Comparison of ENCODE assay signal across 13 mouse cellular contexts in genomic region chr4:45824049-45824760, GRCm38 (mm10). TPM values are rescaled to one million over a fixed set of nuclear protein-coding genes. Genes with fewer than 3 reads are reported as not detected.
DNase-seq lines count a peak whose midpoint lies in the region; ATAC-seq lines count a peak whose summit lies in the region.
"Had no signal": no experiment of that assay in that cellular context is flagged by ENCODE, and none has a peak within 500 bp of the region (broad histone marks: within the 10 kb centered on the region; RNA-seq: fewer than 3 reads in every experiment).

No protein-coding gene starts in this region.

- H3K27ac ChIP-seq in embryonic facial prominence, embryonic 11.5 days (replicated peaks; ENCODE audit: low read depth, low read length) = no peak overlapping the region; the same call in 1 of the 2 replicates
- H3K27ac ChIP-seq in hindbrain, embryonic 13.5 days = peak overlapping the region; percentile 97
- H3K27ac ChIP-seq in midbrain, embryonic 16.5 days (ENCODE audit: low read length) = peak overlapping the region; percentile 94
- H3K27ac ChIP-seq: liver, embryonic 14.5 days had no signal

- H3K4me1 ChIP-seq in embryonic facial prominence, embryonic 11.5 days (ENCODE audit: control insufficient read depth, insufficient read depth, low read length) = peaks cover 13% of the 10 kb centered on the region
- peaks cover 85% of the 10 kb centered on the region for H3K4me1 ChIP-seq in hindbrain, embryonic 13.5 days (replicated peaks)
- H3K4me1 ChIP-seq in midbrain, embryonic 16.5 days (ENCODE audit: control insufficient read depth, insufficient read depth, low read length) = peaks cover 45% of the 10 kb centered on the region

- H3K9ac ChIP-seq in embryonic facial prominence, embryonic 11.5 days (replicated peaks; ENCODE audit: low read length) = no peak overlapping the region
- H3K9ac ChIP-seq in hindbrain, embryonic 13.5 days = peak overlapping the region; percentile 87
- peak overlapping the region; percentile 67 for H3K9ac ChIP-seq in midbrain, embryonic 16.5 days (ENCODE audit: low read depth, low read length)
- H3K9ac ChIP-seq: liver, embryonic 14.5 days had no signal

- DNase-seq in embryo, embryonic 10 days (ENCODE audit: low spot score) = peak; percentile 69
- peak; percentile 25 for DNase-seq in embryonic facial prominence, embryonic 11.5 days (ENCODE audit: low spot score)
- no peak for DNase-seq in gastrocnemius, adult 8-10 months (ENCODE audit: low spot score in 2 of 2)
- no peak for DNase-seq in right cerebral cortex, postnatal 14 days
- DNase-seq in gastrocnemius, postnatal 36 days = no peak
- DNase-seq: kidney, adult 2 months; layer of hippocampus, postnatal 36 days; thymus, postnatal 25 days had no signal

- WGBS in embryonic facial prominence, embryonic 11.5 days = 8% methylated on average over 10 of the region's 10 CpGs
- WGBS in hindbrain, embryonic 13.5 days = 4% methylated on average over 10 of the region's 10 CpGs
- WGBS in midbrain, embryonic 16.5 days = 3% methylated on average over 10 of the region's 10 CpGs

- no peak overlapping the region for H3K4me3 ChIP-seq in embryonic facial prominence, embryonic 11.5 days (ENCODE audit: low read depth, low read length)
- peak overlapping the region; percentile 59 for H3K4me3 ChIP-seq in hindbrain, embryonic 13.5 days
- peak overlapping the region; percentile 54 for H3K4me3 ChIP-seq in midbrain, embryonic 16.5 days (ENCODE audit: low read depth, low read length)

- ATAC-seq in embryonic facial prominence, embryonic 11.5 days (replicated peaks; ENCODE audit: insufficient number of reproducible peaks, low FRiP score, low TSS enrichment, low read depth) = peak; percentile 44
- peak; percentile 36 for ATAC-seq in hindbrain, embryonic 13.5 days (ENCODE audit: low FRiP score)
- ATAC-seq in midbrain, embryonic 16.5 days = peak; percentile 52
- ATAC-seq in megakaryocyte-erythroid progenitor cell, adult 5-6 weeks (replicated peaks; ENCODE audit: low FRiP score, low TSS enrichment, poor library complexity, severe bottlenecking) = no peak

- H3K4me2 ChIP-seq in embryonic facial prominence, embryonic 11.5 days (ENCODE audit: low read depth, low read length) = no peak overlapping the region
- peak overlapping the region; percentile 63 for H3K4me2 ChIP-seq in hindbrain, embryonic 13.5 days
- H3K4me2 ChIP-seq in midbrain, embryonic 16.5 days (ENCODE audit: low read length) = peak overlapping the region; percentile 72

- H3K36me3 ChIP-seq in embryonic facial prominence, embryonic 11.5 days (replicated peaks; ENCODE audit: control insufficient read depth, insufficient read depth, low read depth, low read length) = no peaks in the 10 kb centered on the region
- 0 out of 2 replicates have a peak, but pooled peaks cover 3% of the 10 kb centered on the region for H3K36me3 ChIP-seq in hindbrain, embryonic 13.5 days
- no peaks in the 10 kb centered on the region for H3K36me3 ChIP-seq in midbrain, embryonic 16.5 days (ENCODE audit: control insufficient read depth, insufficient read depth, low read length)

- intact Hi-C loops in gastrocnemius, postnatal 36 days (cut with DNase I) = no loop called here

- H3K27me3 ChIP-seq in embryonic facial prominence, embryonic 11.5 days (ENCODE audit: control insufficient read depth, insufficient read depth, low read length) = peaks cover 50% of the 10 kb centered on the region
- peaks cover 33% of the 10 kb centered on the region for H3K27me3 ChIP-seq in hindbrain, embryonic 13.5 days
- H3K27me3 ChIP-seq in midbrain, embryonic 16.5 days (ENCODE audit: control insufficient read depth, insufficient read depth, low read depth, low read length) = peaks cover 5% of the 10 kb centered on the region; the same call in 1 of the 2 replicates

- H3K9me3 ChIP-seq in embryonic facial prominence, embryonic 11.5 days (replicated peaks; ENCODE audit: control insufficient read depth, low read length) = no peaks in the 10 kb centered on the region
- H3K9me3 ChIP-seq in hindbrain, embryonic 13.5 days = no peaks in the 10 kb centered on the region
- H3K9me3 ChIP-seq in midbrain, embryonic 16.5 days (replicated peaks; ENCODE audit: control insufficient read depth, low read length, poor library complexity, severe bottlenecking) = no peaks in the 10 kb centered on the region

RNA-seq across cellular contexts. Expression of gene Igfbpl1, which starts 2.5 kb away (rescaled TPM):
- 10.0 and 13.4 TPM in 2 replicates for polyA plus RNA-seq in embryonic facial prominence, embryonic 11.5 days (2014; fragmentation: Nextera tagmentation; extraction: Ambion mirVana)
- 50.5 and 67.0 TPM in 2 replicates for polyA plus RNA-seq in hindbrain, embryonic 13.5 days (2015; fragmentation: Nextera tagmentation; extraction: Ambion mirVana)
- 33.4 and 39.5 TPM in 2 replicates for polyA plus RNA-seq in midbrain, embryonic 16.5 days (2015; fragmentation: Nextera tagmentation; extraction: Ambion mirVana)
- not detected for total RNA-seq in gastrocnemius, adult 8-10 months (2022)
- not detected in 2 replicates for total RNA-seq in megakaryocyte-erythroid progenitor cell, adult 5-6 weeks (2014; fragmentation: Nextera tagmentation)
- not detected in 2 replicates for total RNA-seq in megakaryocyte-erythroid progenitor cell, adult 5-6 weeks (2017)
- not detected for total RNA-seq in gastrocnemius, postnatal 36 days (2021)
- total RNA-seq: megakaryocyte progenitor cell, adult 5-6 weeks had no signal
- polyA plus RNA-seq: kidney, adult 2 months had no signal

RNA-seq across cellular contexts. Expression of gene Stra6l, which starts 24.3 kb away (rescaled TPM):
- 0.13 and 0.14 TPM in 2 replicates for polyA plus RNA-seq in embryonic facial prominence, embryonic 11.5 days (2014; fragmentation: Nextera tagmentation; extraction: Ambion mirVana)
- 0.82 and 0.92 TPM in 2 replicates for polyA plus RNA-seq in hindbrain, embryonic 13.5 days (2015; fragmentation: Nextera tagmentation; extraction: Ambion mirVana)
- polyA plus RNA-seq in midbrain, embryonic 16.5 days (2015; fragmentation: Nextera tagmentation; extraction: Ambion mirVana) = 1.0 and 1.2 TPM in 2 replicates
- not detected for total RNA-seq in gastrocnemius, adult 8-10 months (2022)
- not detected in 2 replicates for total RNA-seq in megakaryocyte-erythroid progenitor cell, adult 5-6 weeks (2014; fragmentation: Nextera tagmentation)
- not detected in 2 replicates for total RNA-seq in megakaryocyte-erythroid progenitor cell, adult 5-6 weeks (2017)
- not detected for total RNA-seq in gastrocnemius, postnatal 36 days (2021)
- total RNA-seq: layer of hippocampus, postnatal 36 days; megakaryocyte progenitor cell, adult 5-6 weeks had no signal

RNA-seq across cellular contexts. Expression of gene Aldh1b1, which starts 25.4 kb away (rescaled TPM):
- 2.0 and 2.3 TPM in 2 replicates for polyA plus RNA-seq in embryonic facial prominence, embryonic 11.5 days (2014; fragmentation: Nextera tagmentation; extraction: Ambion mirVana)
- polyA plus RNA-seq in hindbrain, embryonic 13.5 days (2015; fragmentation: Nextera tagmentation; extraction: Ambion mirVana) = 17.7 and 18.0 TPM in 2 replicates
- 22.7 and 24.2 TPM in 2 replicates for polyA plus RNA-seq in midbrain, embryonic 16.5 days (2015; fragmentation: Nextera tagmentation; extraction: Ambion mirVana)
- total RNA-seq in gastrocnemius, adult 8-10 months (2022) = under 1 TPM; 0.27 to 0.81 (median 0.37) TPM
- not detected in 2 replicates for total RNA-seq in megakaryocyte-erythroid progenitor cell, adult 5-6 weeks (2014; fragmentation: Nextera tagmentation)
- total RNA-seq in megakaryocyte-erythroid progenitor cell, adult 5-6 weeks (2017) = 0.75 and 3.8 TPM in 2 replicates
- under 1 TPM; 0.47 to 0.54 TPM for total RNA-seq in gastrocnemius, postnatal 36 days (2021)

Comparison
In these comparisons a context has a peak if more than half of its experiments do, and no peak if none do; other contexts are left out.
1. DNase-seq: peak in embryo, embryonic 10 days (single experiment) and embryonic facial prominence, embryonic 11.5 days (single experiment); none in gastrocnemius, adult 8-10 months (0 of 2), right cerebral cortex, postnatal 14 days (single experiment) and gastrocnemius, postnatal 36 days (0 of 2).